Mouse (Mus musculus): ENCODE measurements around the gene Zfr2. TPM values are rescaled to one million over a fixed set of nuclear protein-coding genes. Genes with fewer than 3 reads are reported as not detected.

Gene Zfr2
- total and polyA plus RNA-seq, 3 experiments = 0.81 to 1.4 TPM; not detected in 1

GRCm38 (mm10) chr10:81297845-81298244, 64.9 kb downstream of the Zfr2 start:
- DNase-seq (ENCODE audit: low read depth, low spot score) = no peak
- Histone ChIP-seq H3K4me3 (ENCODE audit: control insufficient read depth in 1 of 2, insufficient read depth in 1 of 2, low read depth in 2 of 2, low read length in 2 of 2) (no peak overlapping the region), H3K27ac (ENCODE audit: control insufficient read depth, low read depth, low read length) (no peak overlapping the region)

GRCm38 (mm10) chr10:81298369-81299100, 65.6 kb downstream of the Zfr2 start:
- Histone ChIP-seq H3K36me3 (ENCODE audit: control insufficient read depth in 1 of 2, insufficient read depth in 2 of 2, low read length in 2 of 2) (peaks cover 0 to 10% of the 10 kb centered on the region in 2 experiments; a peak in 2 of 4 replicates), H3K27ac (ENCODE audit: control insufficient read depth, low read depth, low read length) (no peak overlapping the region), H3K4me3 (ENCODE audit: control insufficient read depth in 1 of 2, insufficient read depth in 1 of 2, low read depth in 2 of 2, low read length in 2 of 2) (no peak overlapping the region), H3K79me2 (ENCODE audit: control insufficient read depth, insufficient read depth, low read length, poor library complexity) (peaks cover 73% of the 10 kb centered on the region), H3K4me1 (ENCODE audit: control insufficient read depth in 1 of 2, insufficient read depth in 2 of 2, low read length in 2 of 2) (peaks cover 4 to 21% of the 10 kb centered on the region in 2 experiments; a peak in 3 of 4 replicates), H3K27me3 (ENCODE audit: control insufficient read depth in 1 of 2, insufficient read depth in 2 of 2, low read length in 2 of 2) (no peaks in the 10 kb centered on the region), H3K9ac (ENCODE audit: control insufficient read depth, low read depth, low read length, poor library complexity, severe bottlenecking) (no peak overlapping the region), H3K9me3 (replicated peaks; ENCODE audit: insufficient read depth, low read length) (no peaks in the 10 kb centered on the region)
- no peak for TF ChIP-seq MYB (IDR thresholded peaks at IDR 0.05; ENCODE audit: low read depth, low read length)
- TF ChIP-seq BHLHE40 (IDR thresholded peaks at IDR 0.05; ENCODE audit: borderline replicate concordance, low read depth, low read length) = no peak
- no peak for TF ChIP-seq CHD1 (IDR thresholded peaks at IDR 0.05; ENCODE audit: low read depth, low read length)
- no peak for TF ChIP-seq ELF1 (IDR thresholded peaks at IDR 0.05; ENCODE audit: low read depth, low read length)
- TF ChIP-seq NRF1 (IDR thresholded peaks at IDR 0.05; ENCODE audit: insufficient read depth, low read depth, low read length, poor library complexity, severe bottlenecking) = no peak
- no peak for TF ChIP-seq KAT2A (conservative IDR thresholded peaks at IDR 0.05; ENCODE audit: low read depth, low read length)
- no peak for TF ChIP-seq TBP (IDR thresholded peaks at IDR 0.05; ENCODE audit: low read depth, low read length)
- TF ChIP-seq POLR2AphosphoS5 (IDR thresholded peaks at IDR 0.05; ENCODE audit: borderline replicate concordance, low read depth, low read length) = no peak
- no peak for TF ChIP-seq RAD21 (IDR thresholded peaks at IDR 0.05; ENCODE audit: low read depth, low read length)
- TF ChIP-seq POLR2AphosphoS2 (IDR thresholded peaks at IDR 0.05; ENCODE audit: low read length) = no peak
- no peak for TF ChIP-seq ZMIZ1 (IDR thresholded peaks at IDR 0.05; ENCODE audit: low read depth, low read length)
- TF ChIP-seq USF1 (IDR thresholded peaks at IDR 0.05; ENCODE audit: low read depth, low read length) = no peak
- no peak for TF ChIP-seq HCFC1 (IDR thresholded peaks at IDR 0.05; ENCODE audit: low read depth, low read length)
- TF ChIP-seq EP300 (IDR thresholded peaks at IDR 0.05; ENCODE audit: low read depth in 1 of 2, low read length in 2 of 2) = no peak
- DNase-seq (ENCODE audit: low read depth, low spot score) = peak; percentile 44

More at GRCm38 (mm10) chr10:81297845-81298244, 64.9 kb downstream of the Zfr2 start:
- TF ChIP-seq MEF2A (IDR thresholded peaks at IDR 0.05; ENCODE audit: extremely low read depth, insufficient replicate concordance, low read depth, low read length, poor library complexity, severe bottlenecking) (no peak), ELF1 (IDR thresholded peaks at IDR 0.05; ENCODE audit: low read depth, low read length) (no peak), RCOR1 (IDR thresholded peaks at IDR 0.05; ENCODE audit: low read depth, low read length) (no peak), RAD21 (IDR thresholded peaks at IDR 0.05; ENCODE audit: low read depth, low read length) (no peak), SMC3 (IDR thresholded peaks at IDR 0.05; ENCODE audit: low read depth, low read length) (no peak), CTCF (IDR thresholded peaks at IDR 0.05 in 2 of 3, conservative IDR thresholded peaks at IDR 0.05 in 1 of 3; ENCODE audit: control insufficient read depth in 1 of 3, insufficient read depth in 1 of 3, low read depth in 2 of 3, low read length in 3 of 3, poor library complexity in 1 of 3, severe bottlenecking in 1 of 3) (no peak), ZKSCAN1 (IDR thresholded peaks at IDR 0.05; ENCODE audit: low read depth, low read length) (no peak), MAFK (IDR thresholded peaks at IDR 0.05; ENCODE audit: borderline replicate concordance, low read depth, low read length) (no peak), NELFE (IDR thresholded peaks at IDR 0.05; ENCODE audit: low read depth, low read length) (no peak), TBP (IDR thresholded peaks at IDR 0.05; ENCODE audit: low read depth, low read length) (no peak), NRF1 (IDR thresholded peaks at IDR 0.05; ENCODE audit: insufficient read depth, low read depth, low read length, poor library complexity, severe bottlenecking) (no peak), HCFC1 (IDR thresholded peaks at IDR 0.05; ENCODE audit: low read depth, low read length) (no peak), ZNF384 (IDR thresholded peaks at IDR 0.05; ENCODE audit: low read depth, low read length) (no peak), USF1 (IDR thresholded peaks at IDR 0.05; ENCODE audit: low read depth, low read length) (no peak), KAT2A (conservative IDR thresholded peaks at IDR 0.05; ENCODE audit: low read depth, low read length) (no peak), TAL1 (IDR thresholded peaks at IDR 0.05; ENCODE audit: low read length) (no peak), MAX (IDR thresholded peaks at IDR 0.05; ENCODE audit: low read length) (no peak), MXI1 (IDR thresholded peaks at IDR 0.05; ENCODE audit: low read depth, low read length) (no peak), E2F4 (IDR thresholded peaks at IDR 0.05; ENCODE audit: borderline replicate concordance, low read depth, low read length) (no peak)
- peaks cover 4 to 21% of the 10 kb centered on the region in 2 experiments; a peak in 3 of 4 replicates for H3K4me1 ChIP-seq (ENCODE audit: control insufficient read depth in 1 of 2, insufficient read depth in 2 of 2, low read length in 2 of 2)
- H3K9ac ChIP-seq (ENCODE audit: control insufficient read depth, low read depth, low read length, poor library complexity, severe bottlenecking) = no peak overlapping the region
- no peaks in the 10 kb centered on the region for H3K9me3 ChIP-seq (replicated peaks; ENCODE audit: insufficient read depth, low read length)
- peaks cover 0 to 10% of the 10 kb centered on the region in 2 experiments; a peak in 2 of 4 replicates for H3K36me3 ChIP-seq (ENCODE audit: control insufficient read depth in 1 of 2, insufficient read depth in 2 of 2, low read length in 2 of 2)
- H3K27me3 ChIP-seq (ENCODE audit: control insufficient read depth in 1 of 2, insufficient read depth in 2 of 2, low read length in 2 of 2) = no peaks in the 10 kb centered on the region
- H3K79me2 ChIP-seq (ENCODE audit: control insufficient read depth, insufficient read depth, low read length, poor library complexity) = peaks cover 77% of the 10 kb centered on the region

Data from MEL (cell line).